Mouse (Mus musculus) small intestine, adult 2 months (tissue): ENCODE data around the gene Kif9. TPM values are rescaled to one million over a fixed set of nuclear protein-coding genes. Genes with fewer than 3 reads are reported as not detected.
A peak's percentile ranks its signal among the peaks of the same experiment; 100 is the strongest.

Source experiments
- H3K27ac ChIP-seq: fragments of 200-500 bp; 2 replicates; pipeline ENCODE4 v1.5.1; 2012; ENCODE audit warnings: low read depth, low read length, control low read depth, inconsistent platforms; ENCODE audit not compliant: insufficient read depth
- H3K27me3 ChIP-seq: fragments of 200-500 bp; 2 replicates; pipeline ENCODE4 v1.6.1; 2012; ENCODE audit warnings: mild to moderate bottlenecking, moderate library complexity, low read length, inconsistent platforms; ENCODE audit not compliant: control insufficient read depth, insufficient read depth
- H3K36me3 ChIP-seq: fragments of 200-500 bp; 2 replicates; pipeline ENCODE4 v1.6.1; 2012; ENCODE audit warnings: mild to moderate bottlenecking, low read length, control low read depth, inconsistent platforms; ENCODE audit not compliant: control insufficient read depth, insufficient read depth
- H3K4me1 ChIP-seq: fragments of 200-500 bp; 2 replicates; pipeline ENCODE4 v1.6.1; 2012; ENCODE audit warnings: low read length, inconsistent platforms, mixed read lengths; ENCODE audit not compliant: control insufficient read depth, insufficient read depth, insufficient read length
- H3K4me3 ChIP-seq: fragments of 200-500 bp; 2 replicates; pipeline ENCODE4 v1.5.1; 2012; ENCODE audit warnings: low read depth, mild to moderate bottlenecking, control low read depth, inconsistent platforms, low read length, moderate library complexity
- CTCF ChIP-seq: fragments of 200-500 bp; IDR thresholded peaks from 2 replicates; pipeline ENCODE4 v1.5.1; 2012; ENCODE audit warnings: low read depth, mild to moderate bottlenecking, control low read depth, inconsistent platforms, low read length, moderate library complexity, mixed read lengths; ENCODE audit not compliant: insufficient replicate concordance, insufficient read length; ENCODE audit errors: extremely low read depth
- POLR2A ChIP-seq: fragments of 200-500 bp; IDR thresholded peaks from 2 replicates; pipeline ENCODE4 v1.6.1; 2012; ENCODE audit warnings: low read depth, mild to moderate bottlenecking, control low read depth, inconsistent platforms, low read length, moderate library complexity
- WGBS: fragments of 180-500 bp; shearing (Covaris S2); methylation state at CpG from one replicate; pipeline ENCODE4 v1.1.7; 2018; 5-methylcytosine and 5-hydroxymethylcytosine counted together
- polyA plus RNA-seq: library from polyadenylated mRNA; depleted of rRNA; stranded (reverse); fragments of >200 nt; gene quantifications from 2 replicates; pipeline ENCODE4 v1.2.3, GENCODE M21; 2012

The Kif9 gene
- polyA plus RNA-seq, 1 experiment = 0.27 TPM

GRCm38 (mm10) chr9:110448857-110449617 is 27.7 kb upstream of the Kif9 start:
- no peaks in the 10 kb centered on the region for H3K27me3 ChIP-seq
- peaks cover 15% of the 10 kb centered on the region for H3K36me3 ChIP-seq
- no peaks in the 10 kb centered on the region for H3K4me1 ChIP-seq
- WGBS = 25% methylated on average over 11 of the region's 11 CpGs
- H3K4me3 ChIP-seq = no peak overlapping the region
- H3K27ac ChIP-seq = no peak overlapping the region
- TF ChIP-seq POLR2A (no peak), CTCF (peak; percentile 40; the same call in 1 of the 2 replicates)

- no peaks in the 10 kb centered on the region for H3K27me3 ChIP-seq
- no peak for TF ChIP-seq POLR2A
- TF ChIP-seq CTCF = no peak
- peak overlapping the region; percentile 45; the same call in 1 of the 2 replicates for H3K27ac ChIP-seq
- 71% methylated on average over 3 of the region's 3 CpGs for WGBS
- peaks cover 15% of the 10 kb centered on the region for H3K36me3 ChIP-seq
- peaks cover 9% of the 10 kb centered on the region for H3K4me1 ChIP-seq
- no peak overlapping the region for H3K4me3 ChIP-seq
Observed at GRCm38 (mm10) chr9:110452523-110452922, 24.2 kb upstream of the Kif9 start.

GRCm38 (mm10) chr9:110457926-110458325 is 18.8 kb upstream of the Kif9 start:
- Histone ChIP-seq H3K27ac (peak overlapping the region; percentile 73; the same call in 1 of the 2 replicates), H3K36me3 (peaks cover 7% of the 10 kb centered on the region; the same call in 1 of the 2 replicates), H3K4me3 (no peak overlapping the region), H3K27me3 (no peaks in the 10 kb centered on the region), H3K4me1 (peaks cover 24% of the 10 kb centered on the region)
- TF ChIP-seq CTCF = no peak
- no peak for TF ChIP-seq POLR2A
- 79% methylated on average over 3 of the region's 3 CpGs for whole genome bisulfite sequencing

GRCm38 (mm10) chr9:110459145-110459727 is 17.5 kb upstream of the Kif9 start:
- peak overlapping the region; percentile 73 for H3K27ac ChIP-seq
- H3K4me1 ChIP-seq = peaks cover 24% of the 10 kb centered on the region
- no peak for TF ChIP-seq POLR2A
- no peak for TF ChIP-seq CTCF
- WGBS = 24% methylated on average over 2 of the region's 2 CpGs
- H3K36me3 ChIP-seq = peaks cover 7% of the 10 kb centered on the region; the same call in 1 of the 2 replicates
- no peak overlapping the region for H3K4me3 ChIP-seq
- H3K27me3 ChIP-seq = no peaks in the 10 kb centered on the region

GRCm38 (mm10) chr9:110460884-110461815 is 15.6 kb upstream of the Kif9 start:
- no peaks in the 10 kb centered on the region for H3K27me3 ChIP-seq
- no peak for TF ChIP-seq POLR2A
- no peak for TF ChIP-seq CTCF
- H3K36me3 ChIP-seq = no peaks in the 10 kb centered on the region
- H3K4me1 ChIP-seq = peaks cover 19% of the 10 kb centered on the region
- peak overlapping the region; percentile 17 for H3K27ac ChIP-seq
- WGBS = 79% methylated on average over 18 of the region's 18 CpGs
- H3K4me3 ChIP-seq = no peak overlapping the region

GRCm38 (mm10) chr9:110462321-110462720 is 14.4 kb upstream of the Kif9 start:
- H3K36me3 ChIP-seq = no peaks in the 10 kb centered on the region
- no peak overlapping the region for H3K27ac ChIP-seq
- no peak overlapping the region for H3K4me3 ChIP-seq
- WGBS = 60% methylated on average over 7 of the region's 7 CpGs
- no peak for TF ChIP-seq POLR2A
- no peak for TF ChIP-seq CTCF
- H3K4me1 ChIP-seq = peaks cover 17% of the 10 kb centered on the region
- H3K27me3 ChIP-seq = no peaks in the 10 kb centered on the region
